Mouse (Mus musculus) cerebellum, adult 11 months (tissue): ENCODE measurements around the gene Pcsk4.

ENCODE experiments used
- DNase-seq: peaks from one replicate; pipeline ENCODE4 v3.0.0; 2022

Pcsk4 gene

GRCm38 (mm10) chr10:80329273-80330081 lies at the start of gene Pcsk4, which contains the start of gene Reep6:
Gene Pcsk4, minus strand, starts transcription at chr10:80329498.
Gene Reep6, plus strand, starts transcription at chr10:80329953.
- DNase-seq, result peak; percentile 97

GRCm38 (mm10) chr10:80377716-80378115 lies 48.4 kb upstream of the Pcsk4 start:
- DNase-seq, result no peak

GRCm38 (mm10) chr10:80376160-80376559 lies 46.9 kb upstream of the Pcsk4 start:
- peak; percentile 86 for DNase-seq

- peak; percentile 85 for DNase-seq
Observed at GRCm38 (mm10) chr10:80374063-80374462, 44.8 kb upstream of the Pcsk4 start.

DNA sequence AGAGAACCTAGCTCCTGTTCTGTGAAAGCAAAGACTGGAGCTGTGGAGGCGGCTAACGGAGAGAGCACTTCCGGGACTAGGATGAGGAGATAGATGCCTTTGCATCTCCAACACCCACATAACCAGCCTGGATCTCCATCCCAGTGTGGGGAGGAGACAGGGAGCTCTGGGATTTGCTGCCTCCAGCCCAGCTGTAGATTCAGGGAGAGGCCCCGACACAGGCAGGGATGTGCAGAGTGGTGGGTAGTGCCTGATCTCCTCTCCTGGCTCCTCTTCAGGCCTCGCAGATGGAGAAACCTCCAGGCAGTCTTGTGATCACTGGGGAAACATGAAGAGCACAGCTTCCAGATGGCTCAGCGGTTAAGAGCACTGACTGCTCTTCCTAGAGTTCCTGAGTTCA lies 43.4 kb upstream of the Pcsk4 start:
- no peak for DNase-seq

- DNase-seq, result no peak
Observed at GRCm38 (mm10) chr10:80371983-80372382, 42.7 kb upstream of the Pcsk4 start.

- DNase-seq, result peak; percentile 59
Observed at GRCm38 (mm10) chr10:80371411-80371966, 42.2 kb upstream of the Pcsk4 start.

DNA sequence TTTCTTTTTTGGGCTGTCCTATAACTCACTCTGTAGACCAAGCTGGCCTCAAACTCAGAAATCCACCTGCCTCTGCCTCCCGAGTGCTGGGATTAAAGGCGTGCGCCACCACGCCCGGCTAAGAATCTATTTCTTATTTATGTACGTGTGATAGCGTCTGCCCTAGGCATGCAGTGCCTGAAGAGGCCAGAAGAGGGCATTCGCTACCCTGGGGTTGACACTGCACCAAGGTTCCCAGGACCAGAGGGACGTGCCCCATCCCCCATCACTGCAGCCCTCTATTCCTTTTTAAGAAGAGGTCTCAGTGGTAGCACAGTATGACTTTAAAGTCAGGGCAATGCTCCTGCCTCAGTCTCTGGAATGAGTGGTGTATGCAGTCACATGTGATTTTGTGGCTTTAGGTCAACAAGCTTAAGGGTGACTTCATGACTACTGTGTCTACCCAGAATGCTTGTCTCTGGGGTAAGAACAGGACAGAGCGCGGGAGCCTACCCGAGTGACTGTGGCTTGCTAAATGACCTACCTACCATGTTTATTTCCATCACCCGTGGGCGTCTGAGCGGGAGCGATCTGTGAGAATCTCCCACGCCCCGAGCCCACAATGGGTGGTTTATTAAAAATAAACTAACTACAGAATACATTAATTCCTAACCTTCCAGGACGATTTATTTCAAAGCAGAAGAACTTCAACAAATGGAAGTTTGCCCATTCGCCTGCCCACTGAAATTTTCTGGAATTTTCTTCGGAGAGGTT lies 40.9 kb upstream of the Pcsk4 start:
- DNase-seq, result no peak

GRCm38 (mm10) chr10:80368392-80368791 lies 39.1 kb upstream of the Pcsk4 start:
- no peak for DNase-seq

DNA sequence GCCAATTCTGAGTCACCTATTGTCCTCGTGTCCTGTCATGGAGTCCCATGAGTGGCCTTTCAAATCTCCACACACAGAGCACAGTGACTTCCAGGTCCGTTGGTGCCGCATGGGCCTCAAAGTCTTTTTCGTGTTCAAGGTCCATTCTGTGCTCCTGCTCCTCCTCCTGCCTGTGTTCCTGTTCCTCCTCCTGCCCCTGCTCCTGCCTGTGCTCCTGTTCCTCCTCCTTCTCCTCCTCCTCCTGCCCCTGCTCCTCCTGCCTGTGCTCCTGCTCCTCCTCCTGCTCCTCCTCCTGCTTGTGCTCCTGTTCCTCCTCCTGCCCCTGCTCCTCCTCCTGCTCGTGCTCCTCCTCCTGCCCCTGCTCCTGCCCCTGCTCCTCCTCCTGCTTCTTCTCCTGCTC lies 38.7 kb upstream of the Pcsk4 start:
- no peak for DNase-seq

DNA sequence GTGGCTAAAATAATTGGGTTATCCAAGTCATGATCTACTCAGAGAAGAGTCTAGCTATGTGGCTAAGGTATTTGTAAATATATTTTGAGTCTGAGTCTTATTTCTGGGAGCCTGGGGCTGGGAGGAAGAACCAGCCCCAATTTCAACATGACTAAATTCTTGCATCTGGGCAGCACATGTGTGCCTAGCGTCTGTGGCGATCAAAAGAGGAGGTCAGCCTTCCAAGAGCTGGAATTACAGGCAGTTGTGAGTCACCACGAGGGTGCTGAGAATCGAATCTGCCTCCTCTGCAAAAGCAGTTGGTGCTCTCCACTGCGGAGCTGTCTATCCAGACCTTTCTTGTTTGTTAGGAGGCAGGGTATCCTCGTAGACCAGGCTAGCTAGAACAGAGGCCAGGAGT lies 36.4 kb upstream of the Pcsk4 start:
- DNase-seq, result no peak

GRCm38 (mm10) chr10:80363734-80364133 lies 34.4 kb upstream of the Pcsk4 start:
- no peak for DNase-seq

GRCm38 (mm10) chr10:80357994-80358639 lies 28.8 kb upstream of the Pcsk4 start:
- peak; percentile 78 for DNase-seq

DNA sequence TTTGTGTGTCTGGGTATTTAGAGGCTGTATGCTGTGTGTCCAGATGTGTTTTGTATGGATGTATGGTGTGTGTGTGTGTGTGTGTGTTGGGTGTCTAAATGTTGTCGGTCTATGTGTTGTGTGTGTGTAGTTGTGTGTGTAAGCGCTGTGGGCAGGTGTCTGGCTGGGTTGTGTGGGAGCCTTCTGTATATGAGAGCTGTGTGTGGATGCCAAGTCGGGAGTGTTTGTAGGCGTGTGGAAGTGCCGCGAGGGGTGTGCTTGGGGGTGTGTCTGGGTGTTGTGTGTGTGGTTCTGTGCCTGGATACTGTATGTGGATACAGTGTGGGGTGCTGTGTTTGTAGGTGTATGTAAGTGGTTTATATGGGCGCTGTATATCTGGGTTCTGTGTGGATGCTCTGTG lies 28.0 kb upstream of the Pcsk4 start:
- DNase-seq, result no peak

- DNase-seq, result no peak
Observed at GRCm38 (mm10) chr10:80356737-80357136, 27.4 kb upstream of the Pcsk4 start.

- DNase-seq, result peak; percentile 71
Observed at GRCm38 (mm10) chr10:80356001-80356682, 26.8 kb upstream of the Pcsk4 start, which contains the start of gene Plk5. Gene Plk5, plus strand, starts transcription at chr10:80356459.

- peak; percentile 77 for DNase-seq
Observed at GRCm38 (mm10) chr10:80355431-80355830, 26.1 kb upstream of the Pcsk4 start.

GRCm38 (mm10) chr10:80352727-80353126 lies 23.4 kb upstream of the Pcsk4 start:
- no peak for DNase-seq

- no peak for DNase-seq
Observed at GRCm38 (mm10) chr10:80351896-80352295, 22.6 kb upstream of the Pcsk4 start.

DNA sequence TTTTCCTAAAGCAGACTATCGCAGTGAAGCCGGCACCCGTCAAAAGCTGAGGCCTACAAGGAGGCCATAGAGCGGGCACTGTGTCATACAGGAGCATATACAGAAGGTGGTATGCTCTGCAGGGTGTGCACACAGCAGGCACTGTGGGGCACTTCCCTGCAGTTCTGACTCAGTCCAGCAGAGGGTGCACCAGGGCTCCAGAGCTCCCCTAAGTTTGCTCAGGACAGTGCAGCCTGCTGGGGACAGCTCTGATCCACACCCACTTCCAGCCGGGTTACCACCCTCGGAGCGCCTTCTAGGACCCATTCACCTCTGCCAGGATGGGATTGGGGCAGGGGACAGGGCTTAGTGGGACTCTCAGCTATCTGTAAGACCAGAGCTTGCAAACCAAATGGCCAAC lies 21.0 kb upstream of the Pcsk4 start:
- DNase-seq, result peak; percentile 84

DNA sequence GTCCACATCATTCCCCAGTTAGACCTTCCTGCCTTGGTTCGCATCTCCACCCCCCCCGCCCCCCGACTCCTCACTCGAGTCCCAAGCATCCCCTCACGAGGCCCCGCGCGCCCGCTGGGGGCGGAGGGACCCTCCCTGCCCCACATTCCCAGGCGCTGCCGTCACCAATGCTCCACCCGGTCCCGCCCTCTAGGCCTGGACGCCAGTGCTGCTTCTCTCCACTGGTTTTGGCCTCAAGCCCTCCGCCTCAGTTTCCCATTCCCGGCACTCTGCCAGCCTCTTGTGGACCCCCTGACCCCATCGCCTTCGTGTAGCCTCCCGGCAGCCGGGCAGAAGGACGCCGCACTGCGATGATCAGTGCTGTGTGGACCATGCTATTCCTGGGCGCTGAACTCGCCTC lies 19.7 kb upstream of the Pcsk4 start:
- DNase-seq, result no peak

DNA sequence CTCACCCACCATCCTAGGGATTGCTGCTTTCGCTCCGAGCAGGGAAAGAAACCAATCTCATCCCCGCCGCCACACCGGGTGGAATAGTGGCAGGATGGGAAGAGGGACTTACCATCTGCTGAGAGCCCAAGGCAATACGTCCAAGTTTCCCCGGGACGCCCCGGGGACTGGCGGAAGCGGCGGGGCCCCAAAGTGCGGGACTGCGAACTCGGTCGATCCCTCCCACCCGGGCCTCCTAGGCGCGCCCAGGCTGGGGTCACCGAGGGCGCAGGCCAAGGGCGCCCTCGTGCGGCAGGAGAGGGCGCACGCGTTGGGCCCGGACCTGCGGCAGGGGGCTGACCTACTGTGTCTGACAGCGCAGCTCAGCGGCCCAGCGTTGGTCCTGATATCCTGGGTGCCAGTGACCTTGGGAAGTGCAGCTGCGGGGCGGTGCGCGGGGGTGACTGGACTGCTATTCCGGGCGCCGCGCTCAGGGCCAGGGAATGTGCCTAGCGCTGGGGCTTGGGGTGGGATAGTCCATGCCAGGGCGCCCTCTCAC lies 19.0 kb upstream of the Pcsk4 start, which contains the start of gene Adamtsl5:
Gene Adamtsl5 (minus strand): TSS at position 169 of the 538 bp plus-strand sequence.
- no peak for DNase-seq
